Mouse (Mus musculus): ENCODE results near the gene Sec14l2. TPM values are rescaled to one million over a fixed set of nuclear protein-coding genes. Genes with fewer than 3 reads are reported as not detected.
"Not testable (repeated sequence)": the region's sequence is repeated elsewhere in the genome, so short reads cannot be mapped to it uniquely, and the experiment has no call there.

The Sec14l2 gene
- total RNA-seq, 2 experiments from 2014 or later = 1.5 to 2.5 TPM

DNA sequence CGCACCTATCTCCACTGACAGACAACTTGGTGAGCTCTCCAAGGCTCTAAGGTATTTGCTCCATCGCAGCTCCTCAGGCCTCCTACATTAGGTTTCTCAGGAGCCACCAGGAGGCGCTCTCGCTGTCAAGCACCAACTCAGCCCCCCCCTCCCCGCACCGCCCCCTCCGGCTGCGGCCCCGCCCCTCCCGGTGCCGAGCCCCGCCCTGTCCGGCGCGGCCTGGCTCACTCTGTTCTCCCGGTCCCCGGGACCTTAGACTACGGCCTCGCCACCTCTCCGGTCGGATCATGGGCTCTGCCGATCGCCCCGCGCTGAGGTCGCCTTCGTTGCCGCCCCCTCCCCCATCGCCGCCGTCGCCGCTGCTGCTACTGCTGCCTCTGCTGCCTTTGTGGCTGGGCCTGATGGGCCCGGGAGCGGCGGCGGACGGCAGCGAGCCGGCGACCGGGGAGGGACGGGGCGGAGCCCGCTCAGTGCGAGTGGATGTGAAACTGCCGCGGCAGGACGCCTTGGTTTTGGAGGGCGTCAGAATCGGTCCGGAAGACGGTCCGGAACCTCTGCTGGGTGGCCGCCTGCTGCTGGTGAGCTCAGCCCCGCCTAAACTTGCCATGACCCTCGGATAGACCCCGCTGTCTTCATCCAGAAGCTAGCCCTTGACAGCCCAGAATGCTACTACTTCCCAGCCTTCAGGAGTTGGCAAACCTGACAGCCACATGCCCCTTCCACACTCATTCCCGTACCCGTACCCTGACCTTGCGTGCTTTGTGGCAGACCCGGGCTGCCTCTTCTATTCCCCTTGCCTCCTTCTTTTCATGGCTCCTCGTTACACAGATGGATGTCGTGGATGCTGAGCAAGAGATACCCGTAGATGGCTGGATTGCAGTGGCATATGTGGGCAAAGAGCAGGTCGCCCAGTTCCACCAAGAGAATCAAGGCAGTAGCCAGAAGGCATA, 12.0 kb upstream of the Sec14l2 start, which contains the start of gene Rnf215:
TSS of gene Rnf215 (plus strand) at position 217 of the 950 bp plus-strand sequence.
- peak; percentile 81 for ATAC-seq (replicated peaks; ENCODE audit: low FRiP score, poor library complexity, severe bottlenecking)

DNA sequence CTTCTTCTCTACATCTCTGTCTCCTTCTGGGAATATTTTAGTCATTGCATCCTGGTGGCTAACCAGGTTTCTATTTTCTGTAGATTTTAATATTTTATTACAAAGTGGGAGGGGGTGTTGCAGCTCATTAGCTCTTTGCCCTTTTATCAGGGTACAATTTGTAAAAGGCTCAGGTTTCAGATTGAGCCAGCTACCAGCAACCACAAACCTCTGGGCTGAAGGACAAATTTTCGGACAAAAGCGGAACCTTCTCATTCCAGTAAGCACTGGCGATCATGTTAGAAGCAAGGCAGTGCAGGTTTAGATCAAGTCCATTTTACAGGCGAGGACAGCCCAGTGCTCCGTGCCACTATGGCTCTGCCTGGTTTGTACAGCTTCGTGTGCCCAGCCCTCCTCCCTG, 11.2 kb upstream of the Sec14l2 start:
- no peak for ATAC-seq (replicated peaks; ENCODE audit: low FRiP score, poor library complexity, severe bottlenecking)

DNA sequence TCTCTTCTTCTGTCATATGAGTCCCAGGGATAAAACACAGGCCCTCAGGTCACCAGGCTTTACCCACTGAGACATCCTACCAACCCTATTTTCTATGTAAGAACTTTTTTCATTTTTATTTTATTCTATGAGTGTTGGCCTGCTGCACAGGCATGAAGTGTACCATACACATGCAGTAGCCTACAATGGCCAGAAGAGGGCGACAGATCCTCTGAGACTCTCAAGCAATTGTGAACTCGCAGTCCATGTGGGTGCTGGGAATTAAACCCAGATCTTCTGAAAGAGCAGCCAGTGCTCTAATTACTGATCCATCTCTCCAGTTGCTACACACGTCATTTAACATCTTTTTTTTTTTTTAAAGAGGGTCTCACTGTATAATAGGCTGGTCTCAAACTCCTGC, 10.2 kb upstream of the Sec14l2 start:
- no peak for ATAC-seq (replicated peaks; ENCODE audit: low FRiP score, poor library complexity, severe bottlenecking)

DNA sequence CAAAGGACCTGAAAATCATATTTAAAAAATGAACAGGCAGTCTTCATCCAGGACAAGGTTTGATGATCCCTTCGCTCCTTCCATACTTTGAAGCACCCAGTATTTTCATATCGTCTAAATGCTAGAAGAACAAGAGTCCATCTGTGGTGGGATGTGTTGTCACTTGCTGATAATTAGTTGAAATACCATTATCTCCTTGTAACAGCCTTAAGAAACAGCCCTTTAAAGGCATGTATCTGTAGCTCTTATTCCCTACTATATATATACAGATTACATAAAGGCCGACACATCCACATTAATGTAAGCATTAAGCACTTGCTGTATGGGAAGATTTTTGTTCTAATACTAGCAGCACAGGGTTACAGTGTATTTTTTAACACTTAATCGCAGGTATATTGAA, 5.2 kb upstream of the Sec14l2 start:
- ATAC-seq (replicated peaks; ENCODE audit: low FRiP score, poor library complexity, severe bottlenecking) = peak; percentile 30; the same call in 1 of the 2 replicates

- ATAC-seq (replicated peaks; ENCODE audit: low FRiP score, poor library complexity, severe bottlenecking) = no peak
Observed at GRCm38 (mm10) chr11:4127059-4127458, 3.8 kb upstream of the Sec14l2 start.

DNA sequence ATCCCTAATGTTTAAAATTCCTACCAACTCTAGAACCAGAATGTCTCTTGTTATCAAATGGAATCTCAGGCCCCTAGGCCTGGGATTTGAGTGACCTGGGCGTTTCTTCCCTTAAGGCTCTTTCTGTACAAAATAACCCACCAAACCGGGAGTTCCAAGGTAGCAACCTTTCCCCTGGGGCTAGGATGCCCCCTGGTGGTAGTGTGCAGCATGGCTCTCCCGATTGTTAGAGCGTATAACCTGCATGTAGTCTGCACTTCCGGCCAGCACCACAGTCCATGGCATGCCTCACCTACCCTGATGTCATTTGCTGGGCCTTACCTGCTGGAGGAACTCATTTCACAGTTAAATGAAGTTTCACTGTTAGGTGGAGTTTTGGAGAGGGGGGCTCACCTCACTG, 707 bp upstream of the Sec14l2 start:
- peak; percentile 76 for ATAC-seq (replicated peaks; ENCODE audit: low FRiP score, poor library complexity, severe bottlenecking)

GRCm38 (mm10) chr11:4122226-4122625, 989 bp downstream of the Sec14l2 start:
- ATAC-seq (replicated peaks; ENCODE audit: low FRiP score, poor library complexity, severe bottlenecking) = no peak

DNA sequence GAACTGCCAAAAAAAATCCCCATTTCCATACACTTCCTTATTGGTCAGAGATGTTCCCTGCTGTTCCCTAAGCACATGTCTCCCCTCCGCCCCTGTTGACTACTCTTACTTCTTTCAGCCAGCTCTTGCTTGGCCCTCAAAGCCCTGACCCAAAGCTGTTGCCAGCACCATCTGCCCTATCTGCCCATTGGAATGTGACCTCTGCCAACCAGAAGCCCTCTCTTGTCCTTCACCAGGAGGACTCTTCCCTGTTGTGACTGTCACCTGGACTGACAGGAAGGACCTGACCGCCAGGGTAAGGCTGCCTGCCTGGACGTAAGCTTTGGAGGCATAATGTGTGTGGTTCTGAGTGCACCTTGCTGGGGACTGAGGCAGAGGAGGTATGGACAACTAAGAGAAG, 1.5 kb downstream of the Sec14l2 start:
- no peak for ATAC-seq (replicated peaks; ENCODE audit: low FRiP score, poor library complexity, severe bottlenecking)

DNA sequence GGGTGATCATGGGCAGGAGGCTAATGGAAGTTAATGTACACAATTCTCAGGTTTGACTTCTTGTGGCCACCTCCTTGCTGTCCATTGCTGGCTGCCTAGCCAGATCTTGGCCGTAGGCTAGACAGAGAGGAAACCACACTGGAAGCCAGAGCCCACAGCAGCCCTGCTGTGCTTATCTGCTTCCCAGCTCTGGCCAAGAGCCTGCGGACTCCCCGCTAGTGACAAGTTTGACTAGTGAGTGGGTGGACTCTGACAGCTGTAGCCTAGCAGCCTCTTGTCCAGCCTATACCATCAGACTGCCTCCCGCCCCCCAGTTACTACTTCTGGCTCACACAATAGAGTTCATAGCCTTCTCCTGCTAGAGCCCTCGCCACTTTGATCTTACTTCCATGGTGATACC, 3.6 kb downstream of the Sec14l2 start:
- ATAC-seq (replicated peaks; ENCODE audit: low FRiP score, poor library complexity, severe bottlenecking) = no peak

DNA sequence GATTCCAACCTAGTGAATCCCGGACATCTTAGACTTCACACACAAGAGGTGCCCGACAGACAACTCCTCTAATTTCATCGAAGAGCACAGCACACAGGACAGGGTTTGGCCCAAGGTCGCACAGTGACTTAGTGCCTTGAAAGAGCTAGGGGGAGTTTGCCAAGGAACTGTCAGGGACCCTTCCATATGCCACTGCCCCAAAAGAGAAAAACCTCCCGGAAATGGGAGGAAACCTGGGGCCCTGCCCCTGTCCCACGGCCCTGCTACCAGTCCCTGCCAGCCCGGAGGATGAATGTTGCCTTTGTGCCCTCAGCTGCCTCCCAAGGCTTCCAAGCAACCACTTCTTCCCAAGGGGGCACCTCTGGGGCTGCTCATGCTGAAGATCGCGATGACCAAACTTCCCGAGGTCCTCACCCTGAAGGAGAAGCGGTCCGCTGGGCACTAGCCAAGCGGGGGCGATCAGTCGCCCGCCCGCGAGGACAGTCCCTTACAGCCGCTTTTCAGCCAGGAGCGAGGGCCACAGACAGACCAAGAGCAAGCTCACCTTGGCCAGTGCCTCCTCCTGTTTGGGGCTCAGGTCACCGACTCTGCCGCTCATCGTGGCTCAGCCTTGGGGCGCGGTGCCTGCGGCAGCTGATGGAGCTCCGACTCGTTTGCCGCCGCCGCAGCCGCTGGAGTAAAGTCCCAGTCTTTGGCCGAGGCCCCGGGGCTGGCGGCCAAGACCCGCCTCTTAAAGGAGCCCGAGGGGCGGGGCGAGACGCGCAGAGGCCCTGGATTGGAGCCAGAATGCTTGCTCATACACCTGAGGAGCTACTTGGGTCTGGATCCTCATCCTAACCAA, 4.9 kb downstream of the Sec14l2 start:
- ATAC-seq (replicated peaks; ENCODE audit: low FRiP score, poor library complexity, severe bottlenecking) = peak; percentile 72

DNA sequence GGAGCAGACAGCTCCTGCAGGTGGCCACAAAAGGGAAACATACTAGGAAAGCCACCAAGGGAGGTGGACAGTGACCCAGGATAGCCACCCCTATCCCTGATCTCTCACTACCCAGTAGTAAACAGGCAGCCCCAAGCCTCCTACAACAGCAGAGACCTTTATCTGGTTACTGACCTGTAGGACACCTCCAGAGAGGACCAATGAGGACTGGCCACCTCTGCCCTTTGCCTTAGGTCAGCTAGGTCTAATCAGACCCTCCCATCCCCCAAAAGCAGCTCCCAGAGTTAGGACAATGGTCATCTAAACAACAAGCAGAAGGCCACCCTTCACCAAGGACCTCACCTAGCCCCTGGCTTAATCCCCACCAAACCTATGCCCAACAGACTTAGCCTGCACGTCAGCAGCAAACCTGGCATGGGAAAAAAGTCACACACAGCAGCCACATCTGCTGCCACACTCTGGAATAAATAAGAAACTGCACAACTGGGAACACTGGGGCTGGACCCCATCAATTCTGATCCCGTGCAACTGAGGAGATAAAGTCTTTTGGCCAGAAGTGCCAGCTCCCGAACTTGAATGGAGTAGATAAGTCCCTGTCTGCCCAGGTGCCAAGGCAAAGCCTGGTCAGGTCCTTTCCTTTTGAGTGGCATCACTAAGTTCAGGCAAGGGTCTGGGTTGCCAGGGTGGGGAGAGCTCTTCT, 5.7 kb downstream of the Sec14l2 start:
- peak; percentile 38 for ATAC-seq (replicated peaks; ENCODE audit: low FRiP score, poor library complexity, severe bottlenecking)

DNA sequence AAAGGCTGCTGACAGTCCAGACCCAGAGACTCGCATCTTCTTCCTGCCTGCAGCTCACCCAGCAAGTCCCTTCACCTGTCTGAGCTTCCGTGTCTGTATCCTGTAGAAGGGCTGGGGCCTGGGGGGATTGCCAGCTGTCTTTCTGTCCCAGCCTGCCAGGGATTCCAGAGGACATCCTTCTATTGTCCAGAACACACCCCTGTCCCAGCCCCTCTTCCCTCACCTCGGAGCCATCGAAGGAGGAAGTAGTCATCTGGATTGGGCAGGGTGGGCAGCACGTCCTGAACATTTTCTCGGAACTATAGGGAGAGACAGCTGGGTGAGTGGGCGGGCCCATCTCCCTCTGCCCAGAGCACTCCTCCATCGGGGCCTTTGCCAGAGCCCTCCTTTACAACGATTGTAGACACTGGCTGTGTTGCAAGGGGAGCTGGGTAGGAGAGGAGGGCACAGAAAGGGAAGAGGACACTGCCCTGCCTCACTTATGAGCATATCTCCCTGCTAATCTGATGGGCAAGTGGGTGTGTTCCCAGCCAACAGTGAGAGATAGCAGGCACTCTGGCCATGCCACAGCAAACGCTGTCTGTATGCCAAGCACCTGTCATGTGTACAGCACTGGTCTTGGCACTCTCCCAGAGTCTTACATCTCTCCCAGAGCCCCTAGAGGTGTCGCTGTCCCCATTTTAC, 6.6 kb downstream of the Sec14l2 start:
- peak; percentile 54 for ATAC-seq (replicated peaks; ENCODE audit: low FRiP score, poor library complexity, severe bottlenecking)

- ATAC-seq (replicated peaks; ENCODE audit: low FRiP score, poor library complexity, severe bottlenecking) = no peak
Observed at GRCm38 (mm10) chr11:4115407-4115806, 7.8 kb downstream of the Sec14l2 start.

DNA sequence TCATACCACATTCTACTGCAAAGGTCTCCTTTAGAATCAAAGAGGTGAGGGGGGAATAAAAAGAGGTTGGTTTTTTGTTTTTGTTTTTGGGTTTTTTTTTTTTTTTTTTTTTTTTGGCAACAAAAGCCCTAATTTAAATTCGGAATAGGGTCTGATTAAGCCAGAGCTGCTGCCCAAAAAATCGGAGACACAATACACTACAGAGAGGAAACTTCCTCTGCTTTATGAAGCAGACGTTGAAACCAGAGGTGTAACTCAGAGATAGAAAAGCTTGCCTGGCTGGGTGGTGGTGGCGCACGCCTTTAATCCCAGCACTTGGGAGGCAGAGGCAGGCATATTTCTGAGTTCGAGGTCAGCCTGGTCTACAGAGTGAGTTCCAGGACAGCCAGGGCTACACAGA, 8.7 kb downstream of the Sec14l2 start:
- ATAC-seq (replicated peaks; ENCODE audit: low FRiP score, poor library complexity, severe bottlenecking) = not testable (repeated sequence)

- ATAC-seq (replicated peaks; ENCODE audit: low FRiP score, poor library complexity, severe bottlenecking) = no peak
Observed at GRCm38 (mm10) chr11:4113970-4114369, 9.2 kb downstream of the Sec14l2 start.

- ATAC-seq (replicated peaks; ENCODE audit: low FRiP score, poor library complexity, severe bottlenecking) = no peak
Observed at GRCm38 (mm10) chr11:4113496-4113895, 9.7 kb downstream of the Sec14l2 start.

- no peak for ATAC-seq (replicated peaks; ENCODE audit: low FRiP score, poor library complexity, severe bottlenecking)
Observed at GRCm38 (mm10) chr11:4112861-4113260, 10.4 kb downstream of the Sec14l2 start.

DNA sequence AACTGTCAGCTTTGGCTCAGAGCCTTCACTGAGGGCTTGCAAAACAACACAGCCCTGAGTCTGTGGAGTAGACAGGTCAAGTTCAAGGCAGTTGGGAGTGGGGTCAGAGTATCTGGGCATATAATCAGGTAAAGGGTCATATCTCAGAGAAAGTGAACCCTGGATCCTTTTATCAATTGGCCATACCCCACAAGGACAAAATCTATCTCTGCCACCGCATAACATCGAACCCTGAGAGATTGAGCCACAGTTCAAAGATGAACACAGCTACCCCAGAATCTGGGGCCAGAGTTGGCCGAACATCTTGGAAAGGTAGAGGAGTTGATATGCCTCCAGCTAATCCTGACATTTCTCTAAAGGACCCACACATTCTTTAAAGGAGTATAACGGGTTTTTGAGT, 11.2 kb downstream of the Sec14l2 start:
- ATAC-seq (replicated peaks; ENCODE audit: low FRiP score, poor library complexity, severe bottlenecking) = no peak

DNA sequence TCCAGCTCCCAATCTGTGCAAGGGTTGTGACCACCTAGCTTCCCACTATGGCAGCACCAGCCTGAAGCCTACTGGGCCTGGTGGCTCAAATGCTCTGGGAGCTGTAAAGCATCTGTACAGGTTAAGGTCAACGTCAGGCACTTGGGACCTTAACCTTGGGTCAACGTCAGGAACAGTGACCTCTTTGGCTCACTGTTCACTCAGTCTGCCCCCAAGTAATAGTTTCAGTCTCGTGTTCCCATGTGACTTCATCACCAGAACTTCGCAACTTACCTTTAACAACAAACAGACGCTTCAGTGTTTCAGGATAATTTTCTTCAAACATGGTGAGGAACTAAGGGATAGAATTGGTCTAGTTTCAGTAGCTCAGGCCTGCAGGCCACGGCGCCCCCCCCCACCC, 14.5 kb downstream of the Sec14l2 start:
- no peak for ATAC-seq (replicated peaks; ENCODE audit: low FRiP score, poor library complexity, severe bottlenecking)

All from erythroblast, adult 5-6 weeks (primary cell).